18 mouse cellular contexts compared by ENCODE assay signal in genomic region chr5:33895116-33895515, GRCm38 (mm10). TPM values are rescaled to one million over a fixed set of nuclear protein-coding genes. Genes with fewer than 3 reads are reported as not detected.
DNase-seq lines count a peak whose midpoint lies in the region; ATAC-seq and TF ChIP-seq lines count a peak whose summit lies in the region.
"Had no signal": no experiment of that assay in that cellular context is flagged by ENCODE, and none has a peak within 500 bp of the region (broad histone marks: within the 10 kb centered on the region; RNA-seq: fewer than 3 reads in every experiment).

No protein-coding gene starts in this region.

- WGBS in midbrain, embryonic 16.5 days, result 88% methylated on average over 9 of the region's 9 CpGs
- 91% methylated on average over 9 of the region's 9 CpGs for WGBS in midbrain, postnatal 0 days
- WGBS in olfactory bulb, adult 2 months, result 51% methylated on average over 9 of the region's 9 CpGs

- no peak overlapping the region for H3K9ac ChIP-seq in midbrain, embryonic 16.5 days (ENCODE audit: low read depth, low read length)
- H3K9ac ChIP-seq in midbrain, postnatal 0 days (replicated peaks; ENCODE audit: low read length, poor library complexity, severe bottlenecking), result no peak overlapping the region
- H3K9ac ChIP-seq: embryonic facial prominence, embryonic 15.5 days; hindbrain, embryonic 12.5 days; liver, embryonic 12.5 days; stomach, embryonic 15.5 days had no signal

- DNase-seq in frontal cortex, postnatal 36 days (ENCODE audit: low spot score in 2 of 2), result no peak
- DNase-seq in layer of hippocampus, adult 2 months (ENCODE audit: low spot score in 2 of 2), result no peak
- DNase-seq in layer of hippocampus, adult 18-20 months (ENCODE audit: low spot score in 2 of 2), result no peak
- no peak for DNase-seq in midbrain, postnatal 0 days (ENCODE audit: low spot score)
- DNase-seq: adrenal gland, postnatal 10 days; cerebellum, adult 8-10 months; gastrocnemius, postnatal 14 days; lung, postnatal 36 days had no signal

- H3K9me3 ChIP-seq in midbrain, embryonic 16.5 days (replicated peaks; ENCODE audit: control insufficient read depth, low read length, poor library complexity, severe bottlenecking), result no peaks in the 10 kb centered on the region
- no peaks in the 10 kb centered on the region for H3K9me3 ChIP-seq in midbrain, postnatal 0 days (ENCODE audit: low read length)
- H3K9me3 ChIP-seq: embryonic facial prominence, embryonic 15.5 days; hindbrain, embryonic 12.5 days; limb, embryonic 10.5 days; liver, embryonic 12.5 days; midbrain, embryonic 10.5 days; stomach, embryonic 15.5 days had no signal

- H3K4me2 ChIP-seq in midbrain, embryonic 16.5 days (ENCODE audit: low read length), result no peak overlapping the region
- H3K4me2 ChIP-seq in midbrain, postnatal 0 days (ENCODE audit: low read depth, low read length, poor library complexity, severe bottlenecking), result no peak overlapping the region
- H3K4me2 ChIP-seq: embryonic facial prominence, embryonic 15.5 days; hindbrain, embryonic 12.5 days; liver, embryonic 12.5 days; stomach, embryonic 15.5 days had no signal

- H3K27me3 ChIP-seq in midbrain, embryonic 16.5 days (ENCODE audit: control insufficient read depth, insufficient read depth, low read depth, low read length), result no peaks in the 10 kb centered on the region
- H3K27me3 ChIP-seq in midbrain, postnatal 0 days (ENCODE audit: insufficient read depth, low read length), result no peaks in the 10 kb centered on the region
- H3K27me3 ChIP-seq: embryonic facial prominence, embryonic 15.5 days; hindbrain, embryonic 12.5 days; liver, embryonic 12.5 days; stomach, embryonic 15.5 days had no signal

- no peak for TF ChIP-seq CTCF in layer of hippocampus, adult 2 months (conservative IDR thresholded peaks at IDR 0.05)
- no peak for TF ChIP-seq CTCF in midbrain, postnatal 0 days (IDR thresholded peaks at IDR 0.05)
- TF ChIP-seq CTCF in olfactory bulb, adult 2 months (IDR thresholded peaks at IDR 0.05; ENCODE audit: insufficient read depth, low read depth, low read length), result no peak

- peak overlapping the region; percentile 43; the same call in 1 of the 2 replicates for H3K27ac ChIP-seq in layer of hippocampus, adult 2 months
- no peak overlapping the region for H3K27ac ChIP-seq in midbrain, embryonic 16.5 days (ENCODE audit: low read length)
- H3K27ac ChIP-seq in midbrain, postnatal 0 days (ENCODE audit: low read depth, low read length), result no peak overlapping the region
- peak overlapping the region; percentile 64 for H3K27ac ChIP-seq in olfactory bulb, adult 2 months (ENCODE audit: insufficient read depth, low read depth, low read length)
- H3K27ac ChIP-seq: embryonic facial prominence, embryonic 15.5 days; hindbrain, embryonic 12.5 days; limb, embryonic 10.5 days; liver, embryonic 12.5 days; midbrain, embryonic 10.5 days; stomach, embryonic 15.5 days had no signal

- no peak for TF ChIP-seq POLR2A in olfactory bulb, adult 2 months (IDR thresholded peaks at IDR 0.05; ENCODE audit: insufficient read depth, low read depth, low read length)

- ATAC-seq in frontal cortex, adult (ENCODE audit: low TSS enrichment), result peak; percentile 47; the same call in 1 of the 2 replicates
- peak; percentile 46; the same call in 1 of the 2 replicates for ATAC-seq in midbrain, embryonic 16.5 days
- no peak for ATAC-seq in midbrain, postnatal 0 days (ENCODE audit: low FRiP score)
- ATAC-seq: intestine, embryonic 16.5 days; liver, embryonic 12.5 days had no signal

- H3K36me3 ChIP-seq in midbrain, embryonic 16.5 days (ENCODE audit: control insufficient read depth, insufficient read depth, low read length), result peaks cover 54% of the 10 kb centered on the region
- peaks cover 80% of the 10 kb centered on the region for H3K36me3 ChIP-seq in midbrain, postnatal 0 days (ENCODE audit: insufficient read depth, low read length)

- no peaks in the 10 kb centered on the region for H3K4me1 ChIP-seq in midbrain, embryonic 16.5 days (ENCODE audit: control insufficient read depth, insufficient read depth, low read length)
- no peaks in the 10 kb centered on the region for H3K4me1 ChIP-seq in midbrain, postnatal 0 days (ENCODE audit: insufficient read depth, low read length)
- peaks cover 5% of the 10 kb centered on the region for H3K4me1 ChIP-seq in olfactory bulb, adult 2 months (ENCODE audit: control insufficient read depth, insufficient read depth, low read length)
- H3K4me1 ChIP-seq: embryonic facial prominence, embryonic 15.5 days; hindbrain, embryonic 12.5 days; limb, embryonic 10.5 days; liver, embryonic 12.5 days; midbrain, embryonic 10.5 days; stomach, embryonic 15.5 days had no signal

- H3K4me3 ChIP-seq in layer of hippocampus, adult 2 months, result no peak overlapping the region
- H3K4me3 ChIP-seq in midbrain, embryonic 16.5 days (ENCODE audit: low read depth, low read length), result no peak overlapping the region
- H3K4me3 ChIP-seq in midbrain, postnatal 0 days (ENCODE audit: low read depth, low read length), result no peak overlapping the region
- H3K4me3 ChIP-seq in olfactory bulb, adult 2 months (ENCODE audit: insufficient read depth, low read depth, low read length), result no peak overlapping the region
- H3K4me3 ChIP-seq: embryonic facial prominence, embryonic 15.5 days; hindbrain, embryonic 12.5 days; limb, embryonic 10.5 days; liver, embryonic 12.5 days; midbrain, embryonic 10.5 days; stomach, embryonic 15.5 days had no signal

RNA-seq across cellular contexts. Expression of gene Nelfa, which starts 41.1 kb away (rescaled TPM):
- total RNA-seq in layer of hippocampus, adult 2 months (2021), result 10 to 100 TPM; 19.5 to 22.5 TPM
- 10 to 100 TPM; 19.7 to 20.2 TPM for total RNA-seq in layer of hippocampus, adult 18-20 months (2021)
- 38.9 and 40.4 TPM in 2 replicates for polyA plus RNA-seq in midbrain, embryonic 16.5 days (2015; fragmentation: Nextera tagmentation; extraction: Ambion mirVana)
- 26.1 and 29.6 TPM in 2 replicates for total RNA-seq in midbrain, postnatal 0 days (2014; rRNA removed)
- 32.5 and 34.9 TPM in 2 replicates for polyA plus RNA-seq in midbrain, postnatal 0 days (2015; fragmentation: Nextera tagmentation; extraction: Ambion mirVana)
- not detected in 2 replicates for polyA plus RNA-seq in olfactory bulb, adult 2 months (2012; ENCODE audit: insufficient read depth, insufficient read length, low replicate concordance, missing spikeins)

Comparison
In these comparisons a context has a peak if more than half of its experiments do, and no peak if none do; other contexts are left out.
1. H3K27ac ChIP-seq: peak in layer of hippocampus, adult 2 months (single experiment) and olfactory bulb, adult 2 months (single experiment); none in midbrain, embryonic 16.5 days (single experiment) and midbrain, postnatal 0 days (single experiment).